Mouse (Mus musculus) stomach, postnatal 0 days (tissue): ENCODE data around the gene Tedc1. TPM values are rescaled to one million over a fixed set of nuclear protein-coding genes. Genes with fewer than 3 reads are reported as not detected.

Experiments
- ATAC-seq: fragments of 200-750 bp; cut with Nextera tagmentation; 2 replicates; pipeline ENCODE4 v1.8.0; 2017; ENCODE audit not compliant: low FRiP score, low TSS enrichment
- DNase-seq: peaks from one replicate; pipeline ENCODE4 v3.0.0-alpha.2; 2016; ENCODE audit warnings: low spot score
- H3K27ac ChIP-seq: fragments of 300-500 bp; sonication (generic); replicated peaks from 2 replicates; pipeline ENCODE4 v1.5.1; 2014; ENCODE audit warnings: mild to moderate bottlenecking, control low read depth
- H3K27me3 ChIP-seq: fragments of 300-500 bp; sonication (generic); 2 replicates; pipeline ENCODE4 v1.6.1; 2014; ENCODE audit warnings: low read length; ENCODE audit not compliant: control insufficient read depth, insufficient read depth
- H3K36me3 ChIP-seq: fragments of 300-500 bp; sonication (generic); 2 replicates; pipeline ENCODE4 v1.6.1; 2014; ENCODE audit warnings: low read length, mixed read lengths; ENCODE audit not compliant: control insufficient read depth, insufficient read depth
- H3K4me1 ChIP-seq: fragments of 300-500 bp; sonication (generic); replicated peaks from 2 replicates; pipeline ENCODE4 v1.6.1; 2014; ENCODE audit warnings: antibody characterized with exemption; ENCODE audit not compliant: control insufficient read depth, insufficient read depth
- H3K4me2 ChIP-seq: fragments of 300-500 bp; sonication (generic); replicated peaks from 2 replicates; pipeline ENCODE4 v1.6.1; 2014; ENCODE audit warnings: low read depth, mild to moderate bottlenecking, control low read depth, moderate library complexity
- H3K4me3 ChIP-seq: fragments of 300-500 bp; sonication (generic); 2 replicates; pipeline ENCODE4 v1.5.1; 2014; ENCODE audit warnings: low read depth, low read length, control low read depth
- H3K9ac ChIP-seq: fragments of 300-500 bp; sonication (generic); 2 replicates; pipeline ENCODE4 v1.6.1; 2014; ENCODE audit warnings: mild to moderate bottlenecking, low read length, control low read depth, mixed read lengths
- H3K9me3 ChIP-seq: fragments of 300-500 bp; sonication (generic); 2 replicates; pipeline ENCODE4 v1.6.1; 2016; ENCODE audit warnings: low read length; ENCODE audit not compliant: control insufficient read depth
- CTCF ChIP-seq: IDR thresholded peaks from 2 replicates; pipeline ENCODE4 v1.5.1; 2016; ENCODE audit warnings: antibody characterized with exemption, low read depth, mild to moderate bottlenecking, moderate library complexity
- EP300 ChIP-seq: optimal IDR thresholded peaks from 2 replicates; pipeline ENCODE3; 2016; ENCODE audit warnings: antibody characterized with exemption
- WGBS: fragments of 180-500 bp; shearing (Covaris S2); extraction: QIAGEN DNeasy Blood & Tissue Kit; methylation state at CpG from one replicate; pipeline ENCODE4 v1.1.7; 2014; 5-methylcytosine and 5-hydroxymethylcytosine counted together
- polyA plus RNA-seq: library from polyadenylated mRNA; unstranded; fragments of >200 nt; fragmentation: Nextera tagmentation; extraction: Ambion mirVana; gene quantifications from 2 replicates; pipeline ENCODE4 v1.2.1, GENCODE M21; 2015

Gene Tedc1
- polyA plus RNA-seq, 1 experiment from 2014 or later: 6.0 TPM

GRCm38 (mm10) chr12:113133260-113133659, 23.0 kb upstream of the Tedc1 start:
- Histone ChIP-seq H3K9ac (0 out of 2 replicates have a peak overlapping the region, but pooled peaks have one; percentile 8), H3K4me1 (peaks cover 3% of the 10 kb centered on the region; the same call in 1 of the 2 replicates), H3K4me2 (no peak overlapping the region), H3K27ac (no peak overlapping the region; the same call in 1 of the 2 replicates), H3K9me3 (no peaks in the 10 kb centered on the region), H3K27me3 (no peaks in the 10 kb centered on the region), H3K36me3 (peaks cover 56% of the 10 kb centered on the region), H3K4me3 (no peak overlapping the region)
- WGBS: 79% methylated on average over 9 of the region's 9 CpGs
- no peak for DNase-seq
- TF ChIP-seq CTCF (no peak), EP300 (no peak)
- no peak for ATAC-seq

GRCm38 (mm10) chr12:113133861-113134403, 22.3 kb upstream of the Tedc1 start:
- no peak for TF ChIP-seq CTCF
- no peak for TF ChIP-seq EP300
- Histone ChIP-seq H3K36me3 (peaks cover 51% of the 10 kb centered on the region), H3K9me3 (no peaks in the 10 kb centered on the region), H3K27ac (no peak overlapping the region), H3K27me3 (no peaks in the 10 kb centered on the region), H3K4me2 (no peak overlapping the region), H3K4me1 (peaks cover 3% of the 10 kb centered on the region; the same call in 1 of the 2 replicates), H3K9ac (no peak overlapping the region), H3K4me3 (no peak overlapping the region)
- WGBS: 66% methylated on average over 5 of the region's 5 CpGs
- ATAC-seq (no peak; the same call in 1 of the 2 replicates), DNase-seq (peak; percentile 58)

DNA sequence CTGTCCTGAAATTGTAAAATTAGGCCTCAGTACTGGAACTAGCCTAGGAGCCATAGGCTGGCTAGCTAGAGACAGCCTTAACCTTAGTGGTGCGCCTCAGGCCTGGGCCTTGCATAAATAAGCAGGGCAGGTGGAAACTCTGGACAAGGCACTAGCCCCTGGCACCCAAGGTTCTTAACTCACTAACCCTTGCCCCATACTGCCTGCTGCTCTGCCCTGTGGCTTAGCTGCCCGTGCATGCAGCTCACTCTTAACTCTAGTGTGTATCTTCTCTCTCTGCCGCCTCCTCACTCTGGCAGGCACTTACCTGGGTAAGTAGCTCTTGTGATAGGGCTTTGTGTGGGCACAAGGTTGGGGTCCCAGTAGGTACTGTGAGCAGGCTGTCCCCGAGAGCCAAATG, 21.7 kb upstream of the Tedc1 start:
- no peak for DNase-seq
- H3K27me3 ChIP-seq: no peaks in the 10 kb centered on the region
- no peak overlapping the region for H3K9ac ChIP-seq
- H3K36me3 ChIP-seq: peaks cover 45% of the 10 kb centered on the region
- H3K27ac ChIP-seq: no peak overlapping the region
- TF ChIP-seq CTCF (no peak), EP300 (no peak)
- no peak overlapping the region for H3K4me2 ChIP-seq
- no peak for ATAC-seq
- H3K9me3 ChIP-seq: no peaks in the 10 kb centered on the region
- no peak overlapping the region for H3K4me3 ChIP-seq
- 84% methylated on average over 4 of the region's 4 CpGs for WGBS
- H3K4me1 ChIP-seq: peaks cover 3% of the 10 kb centered on the region; the same call in 1 of the 2 replicates

DNA sequence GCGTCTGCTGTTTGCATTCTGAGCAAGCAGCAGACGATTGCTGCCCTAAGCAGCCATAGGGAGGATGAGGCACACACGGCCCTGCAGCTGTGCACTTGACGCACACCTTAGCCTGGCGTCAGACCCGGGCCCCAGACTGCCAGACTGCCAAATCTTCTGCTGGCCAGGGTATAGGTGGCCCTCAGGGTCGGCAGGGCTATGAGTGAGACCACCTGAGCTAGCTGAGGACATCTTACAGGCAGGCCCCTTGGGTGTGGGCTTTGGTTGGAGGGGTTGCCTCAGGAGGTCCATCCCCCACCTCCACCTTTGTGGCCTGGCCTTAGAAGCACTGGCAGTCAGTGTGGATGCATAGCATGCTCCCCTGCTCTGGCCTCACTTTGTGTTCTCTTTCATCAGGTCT, 20.8 kb upstream of the Tedc1 start:
- ATAC-seq (no peak), DNase-seq (no peak)
- Histone ChIP-seq H3K4me3 (no peak overlapping the region), H3K27ac (no peak overlapping the region), H3K27me3 (no peaks in the 10 kb centered on the region), H3K9ac (no peak overlapping the region), H3K36me3 (peaks cover 38% of the 10 kb centered on the region), H3K4me1 (peaks cover 6% of the 10 kb centered on the region; the same call in 1 of the 2 replicates), H3K9me3 (no peaks in the 10 kb centered on the region), H3K4me2 (no peak overlapping the region)
- no peak for TF ChIP-seq CTCF
- 91% methylated on average over 7 of the region's 7 CpGs for WGBS

- Histone ChIP-seq H3K4me1 (peaks cover 6% of the 10 kb centered on the region; the same call in 1 of the 2 replicates), H3K36me3 (peaks cover 29% of the 10 kb centered on the region), H3K9me3 (no peaks in the 10 kb centered on the region), H3K27me3 (no peaks in the 10 kb centered on the region), H3K27ac (no peak overlapping the region), H3K9ac (no peak overlapping the region), H3K4me3 (no peak overlapping the region), H3K4me2 (no peak overlapping the region)
- TF ChIP-seq CTCF (peak; percentile 36), EP300 (no peak)
- ATAC-seq: no peak
- WGBS: 70% methylated on average over 17 of the region's 17 CpGs
- DNase-seq: no peak
Observed at GRCm38 (mm10) chr12:113136492-113137020, 19.7 kb upstream of the Tedc1 start.
